Mouse (Mus musculus): ENCODE measurements around the gene Sod3. TPM values are rescaled to one million over a fixed set of nuclear protein-coding genes. Genes with fewer than 3 reads are reported as not detected.

The Sod3 gene
- total RNA-seq (2021) (100 to 1,000 TPM; 202 to 244 TPM), polyA plus RNA-seq (2012; rRNA removed) (519 and 587 TPM in 2 replicates)
- long read RNA-seq, transcript Sod3-201 (2 exons, 3,738 nt), result major isoform, 282 of 297 reads
- long read RNA-seq, partial matches to known transcripts, result 0 of 297 reads
- long read RNA-seq, other reads (novel, unspliced or antisense), result 15 of 297 reads

- DNase-seq, result peak; percentile 92
Measured at GRCm38 (mm10) chr5:52363468-52364150, at the start of gene Sod3. Gene Sod3, plus strand, starts transcription at chr5:52363791.

GRCm38 (mm10) chr5:52316926-52317325, 46.7 kb upstream of the Sod3 start:
- DNase-seq, result no peak

- no peak for DNase-seq
Measured at GRCm38 (mm10) chr5:52319499-52319898, 44.1 kb upstream of the Sod3 start.

- DNase-seq, result no peak
Measured at GRCm38 (mm10) chr5:52332120-52332519, 31.5 kb upstream of the Sod3 start.

GRCm38 (mm10) chr5:52335590-52335989, 28.0 kb upstream of the Sod3 start:
- DNase-seq, result no peak

- no peak for DNase-seq
Measured at GRCm38 (mm10) chr5:52339134-52339533, 24.5 kb upstream of the Sod3 start.

GRCm38 (mm10) chr5:52346890-52347289, 16.7 kb upstream of the Sod3 start:
- DNase-seq, result no peak

- no peak for DNase-seq
Measured at GRCm38 (mm10) chr5:52350451-52350850, 13.1 kb upstream of the Sod3 start.

- no peak for DNase-seq
Measured at GRCm38 (mm10) chr5:52351561-52351960, 12.0 kb upstream of the Sod3 start.

- no peak for DNase-seq
Measured at GRCm38 (mm10) chr5:52352730-52353129, 10.9 kb upstream of the Sod3 start.

- DNase-seq, result no peak
Measured at GRCm38 (mm10) chr5:52354441-52354840, 9.2 kb upstream of the Sod3 start.

GRCm38 (mm10) chr5:52355612-52356011, 8.0 kb upstream of the Sod3 start:
- DNase-seq, result peak; percentile 51

- DNase-seq, result no peak
Measured at GRCm38 (mm10) chr5:52357175-52357754, 6.3 kb upstream of the Sod3 start.

- no peak for DNase-seq
Measured at GRCm38 (mm10) chr5:52358120-52358519, 5.5 kb upstream of the Sod3 start.

GRCm38 (mm10) chr5:52360286-52361049, 3.1 kb upstream of the Sod3 start:
- no peak for DNase-seq

GRCm38 (mm10) chr5:52362776-52363467, 669 bp upstream of the Sod3 start:
- DNase-seq, result peak; percentile 33

GRCm38 (mm10) chr5:52364521-52364920, 930 bp downstream of the Sod3 start:
- DNase-seq, result no peak

- DNase-seq, result peak; percentile 54
Measured at GRCm38 (mm10) chr5:52365930-52366329, 2.3 kb downstream of the Sod3 start.

- DNase-seq, result no peak
Measured at GRCm38 (mm10) chr5:52366661-52367060, 3.1 kb downstream of the Sod3 start.

- DNase-seq, result no peak
Measured at GRCm38 (mm10) chr5:52367866-52368840, 4.6 kb downstream of the Sod3 start.

GRCm38 (mm10) chr5:52370901-52371300, 7.3 kb downstream of the Sod3 start:
- no peak for DNase-seq

Measured in adrenal gland, adult 2 months (tissue).